Mouse (Mus musculus) heart, postnatal 0 days (tissue): ENCODE results near the gene Fez1. TPM values are rescaled to one million over a fixed set of nuclear protein-coding genes. Genes with fewer than 3 reads are reported as not detected.

Source experiments
- ATAC-seq: fragments of 200-750 bp; cut with Nextera tagmentation; 2 replicates; pipeline ENCODE4 v1.8.0; 2017; ENCODE audit warnings: low read depth, moderate number of reproducible peaks, moderate library complexity; ENCODE audit not compliant: insufficient read depth
- DNase-seq: peaks from one replicate; pipeline ENCODE4 v3.0.0-alpha.2; 2016; ENCODE audit warnings: low spot score
- H3K27ac ChIP-seq: fragments of 300-500 bp; sonication (generic); 2 replicates; pipeline ENCODE4 v1.5.1; 2014; ENCODE audit warnings: low read depth, mild to moderate bottlenecking
- H3K27me3 ChIP-seq: fragments of 300-500 bp; sonication (generic); 2 replicates; pipeline ENCODE4 v1.6.1; 2014; ENCODE audit warnings: low read length, mixed read lengths; ENCODE audit not compliant: control insufficient read depth, insufficient read depth
- H3K36me3 ChIP-seq: fragments of 300-500 bp; sonication (generic); replicated peaks from 2 replicates; pipeline ENCODE4 v1.6.1; 2014; ENCODE audit warnings: low read length, mixed read lengths; ENCODE audit not compliant: control insufficient read depth, insufficient read depth
- H3K4me1 ChIP-seq: fragments of 300-500 bp; sonication (generic); 2 replicates; pipeline ENCODE4 v1.6.1; 2014; ENCODE audit warnings: antibody characterized with exemption; ENCODE audit not compliant: control insufficient read depth, insufficient read depth
- H3K4me2 ChIP-seq: fragments of 300-500 bp; sonication (generic); 2 replicates; pipeline ENCODE4 v1.6.1; 2014; ENCODE audit warnings: low read depth, mild to moderate bottlenecking, low read length, moderate library complexity
- H3K4me3 ChIP-seq: fragments of 300-500 bp; sonication (generic); 2 replicates; pipeline ENCODE4 v1.5.1; 2014; ENCODE audit warnings: low read depth, low read length
- H3K9ac ChIP-seq: fragments of 300-500 bp; sonication (generic); replicated peaks from 2 replicates; pipeline ENCODE4 v1.6.1; 2014; ENCODE audit warnings: low read depth, low read length, mixed read lengths
- H3K9me3 ChIP-seq: fragments of 300-500 bp; sonication (generic); replicated peaks from 2 replicates; pipeline ENCODE4 v1.6.1; 2016; ENCODE audit warnings: low read length; ENCODE audit not compliant: control insufficient read depth
- CTCF ChIP-seq: IDR thresholded peaks from 2 replicates; pipeline ENCODE4 v1.5.1; 2016; ENCODE audit warnings: antibody characterized with exemption, control low read depth, low read depth
- EP300 ChIP-seq: IDR thresholded peaks from 2 replicates; pipeline ENCODE4 v1.6.1; 2016; ENCODE audit warnings: antibody characterized with exemption, low read depth
- WGBS: fragments of 180-500 bp; shearing (Covaris S2); extraction: QIAGEN DNeasy Blood & Tissue Kit; methylation state at CpG from one replicate; pipeline ENCODE4 v1.1.7; 2014; 5-methylcytosine and 5-hydroxymethylcytosine counted together
- polyA plus RNA-seq: library from polyadenylated mRNA; unstranded; fragments of >200 nt; fragmentation: Nextera tagmentation; extraction: Ambion mirVana; gene quantifications from 2 replicates; pipeline ENCODE4 v1.2.1, GENCODE M21; 2015
- total RNA-seq: library from RNA; depleted of rRNA; stranded (reverse); fragments of >200 nt; gene quantifications from 2 replicates; pipeline ENCODE4 v1.2.3, GENCODE M21; 2014; ENCODE audit warnings: low replicate concordance

The Fez1 gene
- total and polyA plus RNA-seq, 2 experiments from 2014 or later, result 0.34 to 0.93 TPM

DNA sequence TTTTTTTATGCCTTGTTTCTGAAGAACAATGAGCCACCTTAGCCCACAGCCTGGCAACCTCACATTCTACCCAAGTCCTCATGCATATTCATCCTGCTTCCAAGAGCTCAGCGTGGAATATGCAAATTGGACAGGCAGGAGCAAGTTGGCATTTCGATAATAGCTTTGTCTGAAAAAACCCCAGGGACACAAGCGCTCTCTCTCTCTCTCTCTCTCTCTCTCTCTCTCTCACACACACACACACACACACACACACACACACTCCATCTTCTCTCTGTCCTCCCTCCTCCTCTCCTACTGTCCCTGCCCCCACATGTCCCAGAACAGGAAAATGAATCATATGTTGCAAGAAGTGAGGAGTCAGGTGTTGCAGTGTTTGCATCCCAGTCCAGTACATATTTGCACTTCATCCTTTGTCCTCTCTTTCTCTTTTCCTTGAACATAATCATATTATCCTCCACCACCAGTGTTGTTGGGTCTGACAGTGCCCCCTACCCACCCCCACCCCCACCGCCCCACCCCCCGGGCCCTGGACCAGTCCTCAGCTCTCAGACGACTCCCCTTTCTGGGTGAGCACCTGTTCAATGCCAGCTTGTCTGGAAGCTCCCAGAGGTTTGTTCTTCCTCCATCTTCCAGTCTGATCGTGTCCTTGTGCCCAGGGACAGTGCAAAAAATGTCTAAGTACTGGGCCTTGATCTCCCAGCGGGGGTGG, 60.5 kb downstream of the Fez1 start:
- Histone ChIP-seq H3K36me3 (no peaks in the 10 kb centered on the region), H3K4me1 (no peaks in the 10 kb centered on the region), H3K9ac (no peak overlapping the region), H3K4me2 (no peak overlapping the region), H3K4me3 (no peak overlapping the region), H3K9me3 (no peaks in the 10 kb centered on the region), H3K27me3 (no peaks in the 10 kb centered on the region), H3K27ac (no peak overlapping the region)
- TF ChIP-seq CTCF (no peak), EP300 (no peak)
- ATAC-seq, result no peak
- 46% methylated on average over 8 of the region's 8 CpGs for WGBS
- no peak for DNase-seq

DNA sequence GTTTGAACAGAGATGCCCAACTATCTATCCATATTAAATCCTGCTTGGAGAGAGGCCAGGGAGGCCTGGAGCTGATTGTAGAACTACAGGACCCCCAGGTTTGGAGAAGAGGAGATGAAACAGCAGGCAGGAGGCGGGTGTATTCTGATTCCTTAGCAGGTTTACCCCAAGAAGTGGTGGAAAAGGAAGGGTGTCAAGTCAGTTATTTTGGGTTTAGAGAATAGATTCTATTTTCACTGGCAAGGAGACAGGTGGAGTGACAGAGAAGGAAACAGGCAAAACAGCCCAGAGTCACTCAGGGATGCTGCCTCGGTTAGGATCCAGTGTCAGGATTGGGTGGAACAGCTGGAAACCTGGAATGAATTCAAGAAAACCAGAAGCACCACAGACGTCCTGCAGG, 61.9 kb downstream of the Fez1 start:
- Histone ChIP-seq H3K27ac (no peak overlapping the region), H3K4me3 (no peak overlapping the region), H3K36me3 (no peaks in the 10 kb centered on the region), H3K4me2 (no peak overlapping the region), H3K9me3 (no peaks in the 10 kb centered on the region), H3K4me1 (no peaks in the 10 kb centered on the region), H3K27me3 (no peaks in the 10 kb centered on the region), H3K9ac (no peak overlapping the region)
- no peak for TF ChIP-seq CTCF
- TF ChIP-seq EP300, result no peak
- WGBS, result 47% methylated on average over 3 of the region's 3 CpGs
- DNase-seq (no peak), ATAC-seq (no peak)

DNA sequence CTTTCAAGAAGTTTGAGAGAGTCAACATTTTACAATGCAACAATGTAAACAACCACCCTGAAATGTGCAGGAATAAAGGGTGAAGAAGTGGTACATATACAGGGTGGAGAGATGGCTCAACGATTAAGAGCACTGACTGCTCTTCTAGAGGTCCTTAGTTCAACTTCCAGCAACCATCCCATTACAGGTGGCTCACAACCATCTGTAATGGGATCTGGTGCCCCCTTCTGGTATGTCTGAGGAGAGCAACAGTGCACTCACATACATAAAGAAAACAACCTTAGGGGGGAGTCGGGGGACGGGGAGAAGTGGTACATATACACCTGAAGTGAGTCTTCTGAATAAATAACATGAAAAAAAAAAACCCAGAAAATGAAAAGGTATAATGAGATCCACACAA, 63.6 kb downstream of the Fez1 start:
- H3K27ac ChIP-seq, result no peak overlapping the region
- H3K27me3 ChIP-seq, result no peaks in the 10 kb centered on the region
- TF ChIP-seq CTCF, result peak; percentile 53
- no peak for TF ChIP-seq EP300
- no peaks in the 10 kb centered on the region for H3K4me1 ChIP-seq
- no peak overlapping the region for H3K9ac ChIP-seq
- no peaks in the 10 kb centered on the region for H3K36me3 ChIP-seq
- H3K9me3 ChIP-seq, result no peaks in the 10 kb centered on the region
- 67% methylated on average over 3 of the region's 3 CpGs for WGBS
- ATAC-seq (no peak), DNase-seq (no peak)
- no peak overlapping the region for H3K4me3 ChIP-seq
- H3K4me2 ChIP-seq, result no peak overlapping the region

DNA sequence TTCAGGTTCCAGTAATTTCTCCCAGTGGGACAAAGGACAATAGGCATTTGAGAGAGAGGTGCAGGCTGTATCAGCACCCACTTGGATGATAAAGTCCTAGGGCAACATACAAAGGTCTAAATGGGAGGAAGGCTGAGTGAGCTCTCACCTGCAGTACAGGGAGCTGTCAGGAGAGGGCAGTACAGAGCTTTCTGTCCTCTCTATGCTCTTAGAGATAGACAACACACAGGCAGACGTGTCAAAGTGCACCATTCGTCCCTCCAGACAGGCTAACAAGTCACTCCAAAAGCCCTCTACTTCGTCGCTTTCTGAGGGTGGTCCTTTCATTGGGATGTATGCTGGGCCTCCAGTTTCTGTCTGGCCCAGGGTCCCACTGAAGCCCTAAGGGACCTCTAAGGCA, 68.9 kb downstream of the Fez1 start:
- Histone ChIP-seq H3K36me3 (no peaks in the 10 kb centered on the region), H3K4me3 (no peak overlapping the region), H3K4me2 (no peak overlapping the region), H3K4me1 (peaks cover 6% of the 10 kb centered on the region; the same call in 1 of the 2 replicates), H3K27ac (no peak overlapping the region), H3K9me3 (no peaks in the 10 kb centered on the region), H3K27me3 (no peaks in the 10 kb centered on the region), H3K9ac (no peak overlapping the region)
- TF ChIP-seq CTCF, result peak; percentile 62
- TF ChIP-seq EP300, result no peak
- ATAC-seq (no peak), DNase-seq (peak; percentile 25)
- 33% methylated on average over 4 of the region's 4 CpGs for WGBS

DNA sequence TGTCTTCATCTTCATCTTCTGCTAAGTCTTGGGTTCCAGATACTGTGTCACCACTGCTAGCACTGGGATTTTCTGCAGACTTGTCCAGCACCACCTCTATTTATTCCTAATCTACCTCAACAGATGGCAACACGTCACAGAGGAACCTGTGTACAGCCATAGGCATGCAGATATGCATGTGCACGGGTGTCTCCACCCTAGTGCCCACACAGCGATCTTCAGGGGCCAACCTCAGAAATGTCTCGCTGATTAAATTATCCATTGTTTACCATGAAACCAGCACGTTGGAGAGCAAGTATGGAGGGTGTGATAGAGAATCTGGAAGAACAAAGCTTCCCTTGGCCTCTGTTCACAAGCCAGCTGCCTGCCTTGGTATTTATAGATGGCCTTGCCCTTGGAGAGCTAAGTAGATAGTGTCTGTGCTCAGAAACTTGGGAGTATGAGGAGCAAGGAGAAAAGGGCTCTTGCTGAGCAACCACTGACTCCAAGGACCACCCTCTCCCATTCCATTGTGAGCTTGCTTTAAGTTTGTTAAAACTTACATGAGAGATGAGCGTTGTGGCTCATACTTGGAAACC, 71.8 kb downstream of the Fez1 start:
- no peak overlapping the region for H3K27ac ChIP-seq
- WGBS, result 61% methylated on average over 6 of the region's 6 CpGs
- H3K4me3 ChIP-seq, result no peak overlapping the region
- TF ChIP-seq EP300 (no peak), CTCF (no peak)
- H3K9ac ChIP-seq, result no peak overlapping the region
- H3K4me2 ChIP-seq, result no peak overlapping the region
- H3K4me1 ChIP-seq, result peaks cover 8% of the 10 kb centered on the region; the same call in 1 of the 2 replicates
- no peak for DNase-seq
- ATAC-seq, result no peak
- H3K9me3 ChIP-seq, result no peaks in the 10 kb centered on the region
- H3K36me3 ChIP-seq, result no peaks in the 10 kb centered on the region
- H3K27me3 ChIP-seq, result no peaks in the 10 kb centered on the region

DNA sequence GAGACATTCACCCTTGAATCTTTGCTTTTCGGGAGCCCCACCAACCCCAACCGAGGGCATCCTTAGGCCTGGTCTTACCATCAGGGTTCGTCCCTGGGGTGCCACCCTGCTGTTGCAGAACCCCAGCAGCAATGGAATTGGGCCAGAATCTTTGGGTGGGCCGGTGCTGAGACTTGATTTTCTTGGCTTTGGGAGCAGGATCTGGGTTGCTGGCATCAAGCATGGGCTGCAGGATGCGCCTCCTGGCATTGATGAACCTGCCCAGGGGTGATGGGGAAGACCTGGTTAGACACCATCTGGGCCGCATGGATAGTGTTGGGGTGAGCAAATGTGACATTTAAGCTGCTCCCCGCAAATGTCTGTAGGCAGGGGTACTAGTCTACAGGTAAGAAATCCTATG, 72.6 kb downstream of the Fez1 start:
- TF ChIP-seq EP300 (no peak), CTCF (no peak)
- ATAC-seq (no peak), DNase-seq (no peak)
- no peaks in the 10 kb centered on the region for H3K27me3 ChIP-seq
- H3K27ac ChIP-seq, result no peak overlapping the region
- H3K9me3 ChIP-seq, result no peaks in the 10 kb centered on the region
- H3K4me1 ChIP-seq, result peaks cover 15% of the 10 kb centered on the region
- H3K36me3 ChIP-seq, result no peaks in the 10 kb centered on the region
- 79% methylated on average over 7 of the region's 7 CpGs for WGBS
- no peak overlapping the region for H3K4me2 ChIP-seq
- H3K9ac ChIP-seq, result no peak overlapping the region
- H3K4me3 ChIP-seq, result no peak overlapping the region
